Mouse (Mus musculus) CH12.LX (cell line): ENCODE results near the gene Tnni2. TPM values are rescaled to one million over a fixed set of nuclear protein-coding genes. Genes with fewer than 3 reads are reported as not detected.

Experiments used
- DNase-seq: peaks from one replicate; pipeline ENCODE4 v3.0.0-alpha.2; 2013; ENCODE audit errors: extremely low read depth
- H3K27ac ChIP-seq: 2 replicates; pipeline ENCODE4 v1.5.1; 2012; ENCODE audit warnings: low read depth, mild to moderate bottlenecking, control low read depth, moderate library complexity; ENCODE audit not compliant: insufficient read depth
- H3K27me3 ChIP-seq: replicated peaks from 2 replicates; pipeline ENCODE3; 2012; ENCODE audit warnings: inconsistent platforms
- H3K36me3 ChIP-seq, 2 experiments: replicated peaks in 1 of 2; 2 replicates each; pipeline versions ENCODE3 to v1.6.1; 2012; ENCODE audit warnings: inconsistent platforms in 1 of 2, low read length in 1 of 2, mild to moderate bottlenecking in 1 of 2, mixed read lengths in 1 of 2, moderate library complexity in 1 of 2; ENCODE audit not compliant: control insufficient read depth in 1 of 2, insufficient read depth in 1 of 2
- H3K4me1 ChIP-seq, 2 experiments: 2 replicates each; pipeline ENCODE4 v1.6.1; 2012; ENCODE audit warnings: inconsistent platforms in 1 of 2, moderate library complexity in 1 of 2; ENCODE audit not compliant: insufficient read depth in 2 of 2, control insufficient read depth in 1 of 2
- H3K4me2 ChIP-seq: 2 replicates; pipeline ENCODE4 v1.6.1; 2012; ENCODE audit warnings: low read depth, mild to moderate bottlenecking, control low read depth; ENCODE audit not compliant: poor library complexity, insufficient read depth, severe bottlenecking
- H3K4me3 ChIP-seq, 3 experiments: fragments of 150-350 bp in 1 of 3; sonication (generic) in 1 of 3; replicated peaks in 1 of 3; 2 replicates each; pipeline versions ENCODE3 to v1.5.1; 2011 to 2012; ENCODE audit warnings: low read depth in 2 of 3, low read length in 2 of 3, mild to moderate bottlenecking in 2 of 3, moderate library complexity in 2 of 3, control low read depth in 1 of 3, improper control_type of control experiment in 1 of 3, inconsistent platforms in 1 of 3, mixed read lengths in 1 of 3; ENCODE audit not compliant: poor library complexity in 1 of 3
- H3K79me2 ChIP-seq: replicated peaks from 2 replicates; pipeline ENCODE4 v1.6.1; 2012; ENCODE audit warnings: mild to moderate bottlenecking, moderate library complexity; ENCODE audit not compliant: control insufficient read depth, poor library complexity, insufficient read depth, severe bottlenecking; ENCODE audit errors: extremely low read depth
- H3K9ac ChIP-seq: 2 replicates; pipeline ENCODE4 v1.6.1; 2012; ENCODE audit warnings: low read depth, mild to moderate bottlenecking, control low read depth, moderate library complexity; ENCODE audit not compliant: insufficient read depth
- H3K9me3 ChIP-seq: replicated peaks from 2 replicates; pipeline ENCODE3; 2012; ENCODE audit warnings: low read length, inconsistent platforms, mixed read lengths
- BHLHE40 ChIP-seq: IDR thresholded peaks from 2 replicates; pipeline ENCODE4 v1.6.1; 2011; ENCODE audit warnings: mild to moderate bottlenecking, low read depth, low read length, improper control_type of control experiment
- CHD2 ChIP-seq: IDR thresholded peaks from 2 replicates; pipeline ENCODE4 v1.6.1; 2011; ENCODE audit warnings: low read length, improper control_type of control experiment
- CTCF ChIP-seq, 2 experiments: IDR thresholded peaks in 1 of 2; conservative IDR thresholded peaks in 1 of 2; 2 replicates each; pipeline ENCODE4 v1.5.1; 2011 to 2012; ENCODE audit warnings: low read depth in 2 of 2, low read length in 2 of 2, improper control_type of control experiment in 1 of 2, inconsistent platforms in 1 of 2, mild to moderate bottlenecking in 1 of 2, moderate library complexity in 1 of 2
- E2F4 ChIP-seq: IDR thresholded peaks from 2 replicates; pipeline ENCODE4 v1.6.1; 2011; ENCODE audit warnings: low read depth, low read length, improper control_type of control experiment; ENCODE audit not compliant: insufficient replicate concordance
- ETS1 ChIP-seq: conservative IDR thresholded peaks from 2 replicates; pipeline ENCODE4 v1.6.1; 2012; ENCODE audit warnings: low read depth, mild to moderate bottlenecking, inconsistent platforms, low read length, improper control_type of control experiment, moderate library complexity
- GABPA ChIP-seq: IDR thresholded peaks from 2 replicates; pipeline ENCODE4 v1.6.1; 2012; ENCODE audit warnings: low read depth, low read length, improper control_type of control experiment, inconsistent platforms; ENCODE audit not compliant: insufficient replicate concordance
- JUN ChIP-seq: IDR thresholded peaks from 2 replicates; pipeline ENCODE4 v1.6.1; 2011; ENCODE audit warnings: low read depth, mild to moderate bottlenecking, low read length, improper control_type of control experiment, moderate library complexity; ENCODE audit not compliant: insufficient read depth
- JUND ChIP-seq: conservative IDR thresholded peaks from 2 replicates; pipeline ENCODE4 v1.6.1; 2011; ENCODE audit warnings: low read depth, low read length, improper control_type of control experiment
- KAT2A ChIP-seq: IDR thresholded peaks from 2 replicates; pipeline ENCODE4 v1.6.1; 2012; ENCODE audit warnings: low read length, improper control_type of control experiment, inconsistent platforms; ENCODE audit not compliant: insufficient replicate concordance
- MAX ChIP-seq: IDR thresholded peaks from 2 replicates; pipeline ENCODE4 v1.6.1; 2011; ENCODE audit warnings: low read length, improper control_type of control experiment
- MAZ ChIP-seq: IDR thresholded peaks from 2 replicates; pipeline ENCODE4 v1.6.1; 2012; ENCODE audit warnings: low read depth, mild to moderate bottlenecking, inconsistent platforms, low read length, improper control_type of control experiment, moderate library complexity
- MXI1 ChIP-seq: IDR thresholded peaks from 2 replicates; pipeline ENCODE4 v1.6.1; 2011; ENCODE audit warnings: mild to moderate bottlenecking, low read depth, low read length, improper control_type of control experiment
- NELFE ChIP-seq: IDR thresholded peaks from 2 replicates; pipeline ENCODE4 v1.6.1; 2011; ENCODE audit warnings: low read depth, low read length, improper control_type of control experiment
- NRF1 ChIP-seq: IDR thresholded peaks from 2 replicates; pipeline ENCODE4 v1.6.1; 2014; ENCODE audit warnings: low read depth, mild to moderate bottlenecking, inconsistent platforms, low read length, improper control_type of control experiment, moderate library complexity
- POLR2A ChIP-seq: IDR thresholded peaks from 2 replicates; pipeline ENCODE4 v1.6.1; 2011; ENCODE audit warnings: low read depth, mild to moderate bottlenecking, improper control_type of control experiment, low read length
- RAD21 ChIP-seq: IDR thresholded peaks from 2 replicates; pipeline ENCODE4 v1.6.1; 2011; ENCODE audit warnings: low read depth, mild to moderate bottlenecking, low read length, improper control_type of control experiment, moderate library complexity
- RCOR1 ChIP-seq: conservative IDR thresholded peaks from 2 replicates; pipeline ENCODE4 v1.6.1; 2012; ENCODE audit warnings: low read depth, mild to moderate bottlenecking, inconsistent platforms, low read length, improper control_type of control experiment
- SIN3A ChIP-seq: IDR thresholded peaks from 2 replicates; pipeline ENCODE4 v1.6.1; 2012; ENCODE audit warnings: low read length, improper control_type of control experiment, inconsistent platforms
- SMC3 ChIP-seq: IDR thresholded peaks from 2 replicates; pipeline ENCODE4 v1.6.1; 2011; ENCODE audit warnings: low read depth, low read length, improper control_type of control experiment
- TBP ChIP-seq: conservative IDR thresholded peaks from 2 replicates; pipeline ENCODE4 v1.6.1; 2011; ENCODE audit warnings: low read depth, low read length, improper control_type of control experiment
- UBTF ChIP-seq: IDR thresholded peaks from 2 replicates; pipeline ENCODE4 v1.6.1; 2012; ENCODE audit warnings: low read depth, mild to moderate bottlenecking, inconsistent platforms, low read length, improper control_type of control experiment, moderate library complexity
- USF1 ChIP-seq: IDR thresholded peaks from 2 replicates; pipeline ENCODE4 v1.6.1; 2014; ENCODE audit warnings: low read depth, mild to moderate bottlenecking, inconsistent platforms, low read length, improper control_type of control experiment
- USF2 ChIP-seq: conservative IDR thresholded peaks from 2 replicates; pipeline ENCODE4 v1.6.1; 2011; ENCODE audit warnings: low read depth, low read length, improper control_type of control experiment
- ZC3H11A ChIP-seq: IDR thresholded peaks from 2 replicates; pipeline ENCODE4 v1.6.1; 2012; ENCODE audit warnings: low read depth, mild to moderate bottlenecking, inconsistent platforms, low read length, improper control_type of control experiment
- ZMIZ1 ChIP-seq: IDR thresholded peaks from 2 replicates; pipeline ENCODE4 v1.6.1; 2012; ENCODE audit warnings: low read depth, mild to moderate bottlenecking, inconsistent platforms, low read length, improper control_type of control experiment
- dilution Hi-C: fragments of 300-500 bp; cut with MboI; formaldehyde crosslinking; loops from 2 replicates; pipeline ENCODE4 v1.14.3; 2020; ENCODE audit warnings: low sequenced_read_pairs; ENCODE audit not compliant: extremely low pct_unique_long_range_greater_than_20kb, extremely low pct_ligation_motif_present
- in situ Hi-C: fragments of 300-500 bp; cut with MboI; formaldehyde crosslinking; loops from 3 replicates; pipeline ENCODE4 v1.14.3; 2019; ENCODE audit warnings: low sequenced_read_pairs, low pct_ligation_motif_present, low pct_unique_long_range_greater_than_20kb, mixed read lengths
- polyA plus RNA-seq: library from polyadenylated mRNA; unstranded; fragments of >175 nt; gene quantifications from 2 replicates; pipeline ENCODE4 v1.2.1, GENCODE M21; 2012; ENCODE audit warnings: low read depth; ENCODE audit not compliant: insufficient read length
- total RNA-seq, 2 experiments: library from RNA; depleted of rRNA; stranded (reverse); fragments of 300-350 nt in 1 of 2; fragments of >200 nt in 1 of 2; gene quantifications; 2 replicates each; pipeline ENCODE4 v1.2.3; 2012 to 2014

Tnni2 gene
- total and polyA plus RNA-seq, 3 experiments, result 35.0 to 88.1 (median 74.0) TPM

DNA sequence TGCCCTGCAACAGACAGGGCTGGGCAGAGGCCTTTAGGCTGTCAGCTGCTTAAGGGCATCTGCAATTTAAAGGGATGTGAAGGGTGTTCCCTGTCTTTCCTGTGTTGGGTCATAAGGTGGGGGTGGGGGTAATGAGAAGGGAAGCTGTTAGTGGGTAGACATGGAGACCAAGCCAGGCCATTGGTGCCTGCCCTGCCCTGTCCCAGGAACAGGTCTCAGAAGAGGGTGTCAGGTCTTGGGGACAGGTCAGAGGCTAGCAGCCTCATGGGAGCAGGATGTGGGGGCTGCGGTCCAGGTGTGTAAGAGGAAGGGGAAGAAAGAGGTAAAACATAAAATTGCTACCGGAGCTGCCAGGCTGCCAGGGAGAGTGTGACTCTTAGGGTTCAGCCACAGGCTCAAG, 19.8 kb downstream of the Tnni2 start:
- H3K4me2 ChIP-seq, result peak overlapping the region; percentile 80
- peaks cover 54 to 76% of the 10 kb centered on the region in 2 experiments for H3K4me1 ChIP-seq
- H3K9me3 ChIP-seq, result no peaks in the 10 kb centered on the region
- peaks cover 12 to 36% of the 10 kb centered on the region in 2 experiments for H3K36me3 ChIP-seq
- H3K27ac ChIP-seq, result peak overlapping the region; percentile 92
- in situ Hi-C loops, result loop anchor here (25.0 kb wide), 1 partner anchor 551 kb away; the partner anchor contains the start of gene Tspan32
- H3K79me2 ChIP-seq, result peaks cover 50% of the 10 kb centered on the region
- no peak for TF ChIP-seq USF1
- 0 out of 2 replicates have a peak, but pooled peaks have one; percentile 21 for TF ChIP-seq NELFE
- H3K27me3 ChIP-seq, result no peaks in the 10 kb centered on the region
- H3K4me3 ChIP-seq, result peak overlapping the region; percentile 76 to 98 (median 76)
- peak; percentile 10 for DNase-seq
- H3K9ac ChIP-seq, result peak overlapping the region; percentile 62
- dilution Hi-C loops, result no loop called here

GRCm38 (mm10) chr7:142462190-142462589, 20.6 kb downstream of the Tnni2 start:
- DNase-seq, result no peak
- H3K4me1 ChIP-seq, result peaks cover 52 to 76% of the 10 kb centered on the region in 2 experiments

GRCm38 (mm10) chr7:142462594-142463078, 21.0 kb downstream of the Tnni2 start:
- Histone ChIP-seq H3K4me3 (peak overlapping the region; percentile 76 to 98 (median 76)), H3K4me1 (peaks cover 50 to 76% of the 10 kb centered on the region in 2 experiments), H3K79me2 (peaks cover 57% of the 10 kb centered on the region), H3K36me3 (peaks cover 19 to 48% of the 10 kb centered on the region in 2 experiments), H3K27me3 (no peaks in the 10 kb centered on the region), H3K27ac (peak overlapping the region; percentile 92), H3K9me3 (no peaks in the 10 kb centered on the region), H3K4me2 (peak overlapping the region; percentile 80), H3K9ac (peak overlapping the region; percentile 62; the same call in 1 of the 2 replicates)
- dilution Hi-C loops, result no loop called here
- peak; percentile 65 for DNase-seq
- in situ Hi-C loops, result loop anchor here (25.0 kb wide), 1 partner anchor 550 kb away; the partner anchor contains the start of gene Tspan32
- TF ChIP-seq CHD2, result peak; percentile 81
- TF ChIP-seq ETS1, result peak; percentile 95
- peak; percentile 94 for TF ChIP-seq RCOR1
- peak; percentile 59 for TF ChIP-seq JUND
- TF ChIP-seq CTCF (conservative IDR thresholded peaks at IDR 0.05 in 1 of 2, IDR thresholded peaks at IDR 0.05 in 1 of 2; ENCODE audit: low read depth in 2 of 2, low read length in 2 of 2), result no peak
- TF ChIP-seq SIN3A, result peak; percentile 91
- TF ChIP-seq ZC3H11A, result no peak
- TF ChIP-seq TBP, result 0 out of 2 replicates have a peak, but pooled peaks have one; percentile 27
- no peak; the same call in 1 of the 2 replicates for TF ChIP-seq RAD21
- TF ChIP-seq MXI1, result peak; percentile 67; the same call in 1 of the 2 replicates
- TF ChIP-seq MAZ, result peak; percentile 94
- peak; percentile 41 for TF ChIP-seq POLR2A
- TF ChIP-seq MAX, result peak; percentile 56; the same call in 1 of the 2 replicates
- TF ChIP-seq BHLHE40, result peak; percentile 79
- peak; percentile 13; the same call in 1 of the 2 replicates for TF ChIP-seq SMC3
- TF ChIP-seq E2F4, result no peak
- 0 out of 2 replicates have a peak, but pooled peaks have one; percentile 25 for TF ChIP-seq KAT2A
- TF ChIP-seq GABPA, result no peak
- TF ChIP-seq USF1, result no peak
- no peak; the same call in none of the 2 replicates for TF ChIP-seq UBTF
- TF ChIP-seq JUN, result peak; percentile 62
- no peak for TF ChIP-seq USF2

More at GRCm38 (mm10) chr7:142462190-142462589, 20.6 kb downstream of the Tnni2 start:
- dilution Hi-C loops (no loop called here), in situ Hi-C loops (loop anchor here (25.0 kb wide), 1 partner anchor 550 kb away; the partner anchor contains the start of gene Tspan32)
- Histone ChIP-seq H3K36me3 (peaks cover 16 to 43% of the 10 kb centered on the region in 2 experiments), H3K9me3 (no peaks in the 10 kb centered on the region), H3K79me2 (peaks cover 56% of the 10 kb centered on the region), H3K4me3 (peak overlapping the region; percentile 76 to 98 (median 76)), H3K27me3 (no peaks in the 10 kb centered on the region), H3K9ac (peak overlapping the region; percentile 62), H3K4me2 (peak overlapping the region; percentile 80), H3K27ac (peak overlapping the region; percentile 92)
- TF ChIP-seq NRF1 (no peak), UBTF (peak; percentile 62; the same call in 1 of the 2 replicates), ZMIZ1 (no peak)
- TF ChIP-seq, all 38 proteins: peak for 1
